Mouse (Mus musculus): Measurements from ENCODE around the gene Pold3.
A peak's percentile ranks its signal among the peaks of the same experiment; 100 is the strongest.

GRCm38 (mm10) chr7:100123486-100123885, 2.1 kb upstream of the Pold3 start:
- TF ChIP-seq CTCF (IDR thresholded peaks at IDR 0.05) (peak; percentile 63), POLR2A (IDR thresholded peaks at IDR 0.05; ENCODE audit: insufficient read depth, low read depth, low read length) (no peak)
